Mouse (Mus musculus): ENCODE results near the gene Fam196b. TPM values are rescaled to one million over a fixed set of nuclear protein-coding genes. Genes with fewer than 3 reads are reported as not detected.

Fam196b gene
- polyA plus RNA-seq, 1 experiment from 2014 or later, result 0.13 TPM

DNA sequence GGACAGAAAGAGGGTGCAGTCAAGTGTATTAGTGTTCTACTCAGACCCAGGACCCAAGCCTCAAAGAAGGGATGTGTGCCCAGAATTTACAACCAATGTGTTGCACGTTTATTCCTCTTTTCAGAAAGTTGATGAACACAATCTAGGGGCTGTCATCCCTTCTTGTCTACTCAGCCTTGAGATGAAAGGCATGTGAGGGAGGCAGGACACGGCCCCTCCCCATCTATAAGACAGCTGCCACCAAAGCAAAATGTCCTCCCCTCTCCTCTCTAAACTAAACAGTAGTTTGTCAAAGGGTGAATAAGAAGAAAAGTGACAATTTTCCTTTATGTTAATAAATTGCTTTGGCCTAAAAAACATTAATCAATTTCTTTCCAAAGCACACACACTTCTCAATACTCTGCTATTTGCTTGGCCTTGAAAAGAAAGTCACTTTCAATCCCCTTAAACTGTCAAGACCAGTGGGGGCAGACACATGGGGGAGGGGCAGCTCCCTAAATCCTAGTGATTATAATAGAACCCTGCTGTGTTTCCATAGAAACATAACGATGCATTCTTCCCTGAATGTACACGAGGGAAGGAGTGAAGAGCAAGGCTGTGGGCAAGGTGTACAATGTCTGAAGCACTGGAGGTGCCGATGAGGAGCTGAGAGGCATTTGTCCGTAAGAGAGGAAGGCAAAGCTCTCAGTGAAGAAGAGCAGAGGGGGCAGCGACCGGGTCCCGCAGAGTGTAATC lies 101.4 kb downstream of the Fam196b start:
- WGBS, result 53% methylated on average over 9 of the region's 9 CpGs
- Histone ChIP-seq H3K27me3 (no peaks in the 10 kb centered on the region), H3K9ac (no peak overlapping the region), H3K4me2 (no peak overlapping the region), H3K36me3 (no peaks in the 10 kb centered on the region), H3K4me1 (replicated peaks) (no peaks in the 10 kb centered on the region), H3K4me3 (no peak overlapping the region), H3K27ac (no peak overlapping the region), H3K9me3 (replicated peaks) (no peaks in the 10 kb centered on the region)
- no peak for ATAC-seq (replicated peaks; ENCODE audit: insufficient number of reproducible peaks, insufficient read depth, low FRiP score, low read depth)

DNA sequence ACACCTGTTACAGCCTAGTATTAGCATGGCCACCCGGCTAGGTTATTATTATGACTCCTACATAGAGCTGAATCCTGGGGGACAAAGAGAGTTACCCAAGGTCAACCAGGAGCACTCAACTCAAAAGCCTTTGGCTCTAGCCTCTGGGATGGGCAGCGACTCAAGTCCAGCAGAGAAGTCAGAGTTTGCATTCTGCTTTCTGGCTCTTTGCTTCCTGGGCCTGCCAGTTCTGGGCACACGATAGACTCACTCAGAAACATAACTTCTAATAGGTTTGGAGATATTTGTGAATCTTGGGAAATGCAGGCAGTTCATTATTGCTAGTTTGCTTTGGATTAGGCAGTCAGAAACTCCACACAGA lies 102.0 kb downstream of the Fam196b start:
- Histone ChIP-seq H3K4me1 (replicated peaks) (no peaks in the 10 kb centered on the region), H3K27ac (no peak overlapping the region), H3K27me3 (no peaks in the 10 kb centered on the region), H3K9ac (no peak overlapping the region), H3K9me3 (replicated peaks) (no peaks in the 10 kb centered on the region), H3K36me3 (no peaks in the 10 kb centered on the region), H3K4me3 (no peak overlapping the region), H3K4me2 (no peak overlapping the region)
- no peak for ATAC-seq (replicated peaks; ENCODE audit: insufficient number of reproducible peaks, insufficient read depth, low FRiP score, low read depth)
- 62% methylated on average over 3 of the region's 3 CpGs for WGBS

DNA sequence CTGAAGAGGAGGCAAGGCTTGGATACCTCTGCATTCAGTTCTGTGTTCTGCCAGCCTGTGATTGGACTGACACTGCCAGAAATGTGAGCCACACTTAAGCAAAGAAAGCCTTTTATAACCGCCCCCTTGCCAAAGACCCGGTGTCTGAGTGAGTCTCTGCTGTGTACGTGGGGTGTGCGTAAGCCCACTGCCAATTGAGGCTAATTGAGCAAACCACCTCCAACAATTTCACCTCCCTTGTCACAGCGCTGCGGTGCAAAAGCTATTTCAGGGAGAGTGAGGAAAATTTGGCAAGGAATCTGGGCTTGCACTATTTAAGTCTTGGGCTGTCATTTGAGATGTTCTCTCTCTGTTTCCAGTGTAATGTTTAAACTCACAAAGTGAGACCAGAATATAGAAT lies 106.4 kb downstream of the Fam196b start:
- H3K4me1 ChIP-seq (replicated peaks), result no peaks in the 10 kb centered on the region
- no peak for ATAC-seq (replicated peaks; ENCODE audit: insufficient number of reproducible peaks, insufficient read depth, low FRiP score, low read depth)
- no peak overlapping the region for H3K4me2 ChIP-seq
- no peak overlapping the region for H3K27ac ChIP-seq
- 64% methylated on average over 6 of the region's 6 CpGs for WGBS
- H3K36me3 ChIP-seq, result no peaks in the 10 kb centered on the region
- H3K4me3 ChIP-seq, result no peak overlapping the region
- no peaks in the 10 kb centered on the region for H3K9me3 ChIP-seq (replicated peaks)
- H3K27me3 ChIP-seq, result no peaks in the 10 kb centered on the region
- no peak overlapping the region for H3K9ac ChIP-seq

DNA sequence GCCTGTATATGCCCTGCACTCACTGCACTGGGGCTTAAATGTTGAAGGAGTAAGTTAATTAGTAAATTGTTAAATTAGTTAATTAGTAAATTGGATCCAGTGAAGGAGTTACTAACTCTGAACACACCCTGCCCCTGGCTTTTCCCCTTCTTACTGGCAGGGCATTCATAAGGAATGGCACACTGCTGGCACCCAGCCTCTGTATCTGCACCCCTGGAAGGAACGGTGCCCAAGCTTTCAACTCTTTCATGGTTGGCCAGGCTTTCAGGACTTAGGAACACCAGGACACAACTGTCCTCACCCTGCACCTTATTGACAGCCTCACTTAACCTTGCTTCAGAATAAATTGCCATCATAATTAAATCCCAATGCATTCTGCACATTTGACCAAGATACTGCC lies 109.9 kb downstream of the Fam196b start:
- Histone ChIP-seq H3K36me3 (no peaks in the 10 kb centered on the region), H3K9me3 (replicated peaks) (no peaks in the 10 kb centered on the region), H3K27ac (no peak overlapping the region), H3K4me3 (no peak overlapping the region), H3K4me2 (no peak overlapping the region), H3K27me3 (no peaks in the 10 kb centered on the region), H3K9ac (no peak overlapping the region), H3K4me1 (replicated peaks) (no peaks in the 10 kb centered on the region)
- no peak for ATAC-seq (replicated peaks; ENCODE audit: insufficient number of reproducible peaks, insufficient read depth, low FRiP score, low read depth)
- WGBS, result 88% methylated on average over 1 of the region's 1 CpGs

DNA sequence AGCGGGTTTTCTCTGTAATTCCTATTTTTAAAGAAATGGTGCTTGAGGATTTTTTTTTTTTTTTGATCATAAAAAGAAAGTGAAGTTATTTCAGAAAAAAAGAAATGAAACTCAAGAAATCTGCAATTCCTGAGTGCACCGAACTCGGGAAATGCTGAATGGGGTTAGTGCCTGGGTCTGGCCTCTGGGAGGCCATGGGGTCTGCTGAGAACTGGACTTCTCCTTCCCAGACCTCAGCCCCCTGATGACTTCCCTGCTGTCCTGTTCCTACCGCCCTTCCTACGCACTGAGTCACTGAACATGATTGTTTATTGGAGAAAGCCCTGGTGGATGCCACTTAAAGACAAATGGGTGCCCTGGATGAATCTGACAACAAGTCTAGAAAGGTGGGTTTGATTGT lies 112.6 kb downstream of the Fam196b start:
- Histone ChIP-seq H3K4me1 (replicated peaks) (no peaks in the 10 kb centered on the region), H3K4me2 (no peak overlapping the region), H3K27me3 (no peaks in the 10 kb centered on the region), H3K9me3 (replicated peaks) (no peaks in the 10 kb centered on the region), H3K27ac (no peak overlapping the region), H3K9ac (no peak overlapping the region), H3K36me3 (no peaks in the 10 kb centered on the region), H3K4me3 (no peak overlapping the region)
- no peak for ATAC-seq (replicated peaks; ENCODE audit: insufficient number of reproducible peaks, insufficient read depth, low FRiP score, low read depth)
- WGBS, result 77% methylated on average over 5 of the region's 5 CpGs

DNA sequence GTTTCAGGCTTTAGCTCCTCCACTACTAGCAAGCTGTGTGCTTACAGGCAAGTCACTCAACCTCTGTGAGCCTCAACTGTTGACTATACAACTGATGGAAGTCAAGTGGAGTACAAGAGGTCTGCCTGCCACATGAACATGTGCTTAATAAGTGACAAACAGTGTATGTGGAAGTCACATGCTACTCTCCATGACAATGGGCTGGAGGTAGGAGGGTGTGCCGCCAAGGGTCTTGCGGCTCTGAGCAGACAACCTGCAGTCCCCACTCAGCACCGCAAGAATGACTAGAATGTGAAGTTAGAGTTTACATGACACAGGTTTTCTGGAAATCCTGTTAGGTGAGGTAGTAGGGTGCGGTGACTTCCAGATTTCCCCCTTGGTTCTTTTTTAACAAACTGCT lies 116.3 kb downstream of the Fam196b start:
- Histone ChIP-seq H3K4me1 (replicated peaks) (no peaks in the 10 kb centered on the region), H3K36me3 (no peaks in the 10 kb centered on the region), H3K4me3 (no peak overlapping the region), H3K27me3 (no peaks in the 10 kb centered on the region), H3K9me3 (replicated peaks) (no peaks in the 10 kb centered on the region), H3K27ac (no peak overlapping the region), H3K4me2 (no peak overlapping the region), H3K9ac (no peak overlapping the region)
- WGBS, result 64% methylated on average over 4 of the region's 4 CpGs
- no peak for ATAC-seq (replicated peaks; ENCODE audit: insufficient number of reproducible peaks, insufficient read depth, low FRiP score, low read depth)

DNA sequence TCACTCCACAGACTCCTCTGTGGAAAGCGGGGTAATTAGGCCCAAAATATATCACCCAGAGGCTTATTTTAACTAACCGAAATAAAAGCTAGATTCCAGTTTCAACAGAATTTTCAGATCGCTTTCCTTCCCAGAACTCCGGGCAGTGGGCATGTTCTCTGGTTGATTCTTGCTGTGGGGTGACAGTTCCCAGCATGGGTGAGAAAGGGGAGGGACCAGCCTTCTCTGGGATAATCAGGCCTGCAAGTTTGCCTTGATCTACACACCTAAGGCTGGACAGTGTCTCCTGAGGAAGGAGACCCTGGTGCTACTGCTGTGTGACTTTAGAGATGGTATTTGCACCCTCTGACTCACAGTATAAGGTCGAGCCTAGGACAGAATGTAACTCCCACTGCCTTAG lies 116.7 kb downstream of the Fam196b start:
- whole genome bisulfite sequencing, result 50% methylated on average over 5 of the region's 5 CpGs
- H3K36me3 ChIP-seq, result no peaks in the 10 kb centered on the region
- H3K27ac ChIP-seq, result no peak overlapping the region
- no peaks in the 10 kb centered on the region for H3K9me3 ChIP-seq (replicated peaks)
- H3K4me3 ChIP-seq, result no peak overlapping the region
- H3K4me1 ChIP-seq (replicated peaks), result no peaks in the 10 kb centered on the region
- no peak overlapping the region for H3K4me2 ChIP-seq
- H3K9ac ChIP-seq, result no peak overlapping the region
- no peak for ATAC-seq (replicated peaks; ENCODE audit: insufficient number of reproducible peaks, insufficient read depth, low FRiP score, low read depth)
- no peaks in the 10 kb centered on the region for H3K27me3 ChIP-seq

DNA sequence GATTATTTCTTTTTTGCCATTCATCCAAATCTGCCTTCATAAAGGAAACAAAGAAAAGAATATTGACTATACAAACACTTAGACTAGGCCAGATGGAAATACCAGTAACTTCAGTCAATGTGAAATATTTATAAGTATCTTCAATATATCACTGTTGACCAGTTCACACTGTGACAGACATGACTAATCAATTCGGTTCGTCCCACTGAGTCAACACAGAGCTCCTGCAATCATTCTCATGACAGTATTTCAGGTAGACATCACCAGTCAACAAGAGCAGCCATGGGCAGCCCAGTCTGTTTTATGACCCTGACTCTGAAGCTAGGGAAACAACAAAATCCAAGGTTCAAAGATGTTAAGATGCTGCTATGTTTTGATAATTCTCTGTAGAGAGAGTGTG lies 117.4 kb downstream of the Fam196b start:
- 64% methylated on average over 2 of the region's 2 CpGs for WGBS
- ATAC-seq (replicated peaks; ENCODE audit: insufficient number of reproducible peaks, insufficient read depth, low FRiP score, low read depth), result no peak
- Histone ChIP-seq H3K27me3 (no peaks in the 10 kb centered on the region), H3K9me3 (replicated peaks) (no peaks in the 10 kb centered on the region), H3K4me1 (replicated peaks) (no peaks in the 10 kb centered on the region), H3K27ac (no peak overlapping the region), H3K36me3 (no peaks in the 10 kb centered on the region), H3K4me3 (no peak overlapping the region), H3K9ac (no peak overlapping the region), H3K4me2 (no peak overlapping the region)

DNA sequence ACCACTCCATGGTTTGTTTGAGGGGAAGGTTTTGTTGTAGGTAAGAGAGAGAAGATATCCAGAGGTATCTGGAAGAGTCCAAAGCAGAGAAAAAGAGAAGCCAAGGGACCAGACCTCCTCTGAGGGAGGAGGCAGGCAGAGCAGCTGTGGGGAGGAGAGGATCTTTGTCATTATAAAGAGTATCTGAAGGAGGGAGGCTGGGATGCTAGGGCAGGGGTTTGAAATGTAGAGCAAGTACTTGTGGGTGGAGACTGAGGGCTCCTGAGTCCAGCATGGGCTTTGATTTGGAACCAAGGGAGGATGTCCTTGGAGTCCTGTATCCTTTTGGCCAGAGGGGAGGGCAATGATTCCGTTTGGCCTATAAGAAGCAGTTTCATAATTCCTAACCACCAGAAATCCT lies 122.8 kb downstream of the Fam196b start:
- no peaks in the 10 kb centered on the region for H3K36me3 ChIP-seq
- H3K4me1 ChIP-seq (replicated peaks), result no peaks in the 10 kb centered on the region
- H3K27ac ChIP-seq, result no peak overlapping the region
- no peak for ATAC-seq (replicated peaks; ENCODE audit: insufficient number of reproducible peaks, insufficient read depth, low FRiP score, low read depth)
- WGBS, result 61% methylated on average over 1 of the region's 1 CpGs
- no peak overlapping the region for H3K4me2 ChIP-seq
- H3K9ac ChIP-seq, result no peak overlapping the region
- H3K27me3 ChIP-seq, result no peaks in the 10 kb centered on the region
- H3K4me3 ChIP-seq, result no peak overlapping the region
- no peaks in the 10 kb centered on the region for H3K9me3 ChIP-seq (replicated peaks)

DNA sequence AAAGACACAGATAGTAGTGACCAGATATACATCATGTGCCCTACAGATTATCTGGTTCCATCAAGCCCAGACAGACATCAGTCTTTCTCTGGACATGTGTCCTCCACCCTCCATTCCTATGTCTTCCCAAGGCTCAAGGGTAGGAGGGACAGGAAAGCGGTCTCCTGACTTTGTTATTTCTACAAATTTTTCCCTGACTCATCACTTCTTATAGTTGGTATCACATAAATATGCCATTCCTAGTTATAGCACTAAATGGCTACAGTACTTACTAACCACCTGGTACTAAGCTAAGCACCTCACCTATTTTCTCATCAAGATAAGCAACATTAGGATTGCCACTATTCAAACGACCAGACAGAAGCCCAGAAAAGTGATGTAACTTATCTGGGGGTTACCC lies 123.8 kb downstream of the Fam196b start:
- no peaks in the 10 kb centered on the region for H3K4me1 ChIP-seq (replicated peaks)
- H3K9ac ChIP-seq, result no peak overlapping the region
- H3K4me2 ChIP-seq, result no peak overlapping the region
- no peak overlapping the region for H3K4me3 ChIP-seq
- 52% methylated on average over 2 of the region's 2 CpGs for WGBS
- no peaks in the 10 kb centered on the region for H3K9me3 ChIP-seq (replicated peaks)
- H3K36me3 ChIP-seq, result no peaks in the 10 kb centered on the region
- no peak for ATAC-seq (replicated peaks; ENCODE audit: insufficient number of reproducible peaks, insufficient read depth, low FRiP score, low read depth)
- no peak overlapping the region for H3K27ac ChIP-seq
- no peaks in the 10 kb centered on the region for H3K27me3 ChIP-seq

DNA sequence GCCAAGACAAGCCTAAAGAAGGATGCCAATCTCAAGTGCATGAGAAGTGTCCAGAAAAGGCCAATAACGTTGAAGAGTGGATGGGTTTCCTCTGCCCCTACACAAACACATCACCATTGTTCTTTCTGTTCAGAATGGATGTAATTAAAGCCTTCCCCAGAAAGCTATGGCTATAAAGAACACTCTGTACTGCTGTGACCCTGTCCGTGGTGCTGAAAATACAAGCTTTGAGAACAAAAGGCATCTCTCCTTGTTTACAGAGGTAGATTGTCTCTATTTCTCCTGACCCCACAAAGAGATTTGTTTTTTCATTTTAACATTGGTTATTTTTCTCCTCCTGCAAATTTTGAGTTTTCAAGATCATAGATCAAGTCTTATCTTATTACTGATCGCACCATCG lies 133.3 kb downstream of the Fam196b start:
- H3K4me2 ChIP-seq, result no peak overlapping the region
- no peak overlapping the region for H3K4me3 ChIP-seq
- H3K36me3 ChIP-seq, result no peaks in the 10 kb centered on the region
- H3K9ac ChIP-seq, result no peak overlapping the region
- WGBS, result 47% methylated on average over 4 of the region's 4 CpGs
- ATAC-seq (replicated peaks; ENCODE audit: insufficient number of reproducible peaks, insufficient read depth, low FRiP score, low read depth), result no peak
- no peaks in the 10 kb centered on the region for H3K9me3 ChIP-seq (replicated peaks)
- no peaks in the 10 kb centered on the region for H3K27me3 ChIP-seq
- H3K27ac ChIP-seq, result no peak overlapping the region
- no peaks in the 10 kb centered on the region for H3K4me1 ChIP-seq (replicated peaks)

DNA sequence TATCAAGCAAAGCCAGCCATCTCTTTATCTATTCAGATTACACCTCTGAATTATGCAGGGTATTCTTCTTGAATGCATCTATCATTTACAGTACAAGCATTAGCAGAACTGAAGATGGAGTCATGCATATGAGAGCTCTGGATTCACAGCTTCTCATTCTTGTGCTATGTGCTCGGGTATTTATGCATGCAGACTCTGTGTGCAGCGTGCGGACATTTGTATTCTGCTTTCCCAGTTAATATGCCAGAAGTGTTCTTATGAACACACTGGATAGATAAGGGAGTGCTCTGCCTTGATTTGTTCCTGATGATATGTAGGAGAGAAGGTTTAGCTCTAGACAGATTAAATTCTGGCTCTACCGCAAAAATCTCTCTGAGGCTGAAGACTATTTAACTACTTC lies 135.3 kb downstream of the Fam196b start:
- WGBS, result 90% methylated on average over 4 of the region's 4 CpGs
- no peaks in the 10 kb centered on the region for H3K36me3 ChIP-seq
- no peaks in the 10 kb centered on the region for H3K27me3 ChIP-seq
- no peaks in the 10 kb centered on the region for H3K4me1 ChIP-seq (replicated peaks)
- no peak overlapping the region for H3K9ac ChIP-seq
- H3K27ac ChIP-seq, result no peak overlapping the region
- H3K4me3 ChIP-seq, result no peak overlapping the region
- H3K9me3 ChIP-seq (replicated peaks), result no peaks in the 10 kb centered on the region
- H3K4me2 ChIP-seq, result no peak overlapping the region
- ATAC-seq (replicated peaks; ENCODE audit: insufficient number of reproducible peaks, insufficient read depth, low FRiP score, low read depth), result no peak
